Mouse (Mus musculus): ENCODE measurements at regions not wholly inside any gene's neighbourhood (a gene's known extent, or its start where the extent isn't known, plus 50 kb on each side); places are given as distances from the start of the nearest gene placed in this dataset.

GRCm38 (mm10) chr1:45700893-45701292 lies 94.1 kb upstream of the Wdr75 start:
- Histone ChIP-seq H3K27ac (ENCODE audit: low read length) (no peak overlapping the region), H3K4me1 (ENCODE audit: control insufficient read depth, insufficient read depth, low read length) (no peaks in the 10 kb centered on the region), H3K9ac (ENCODE audit: low read depth, low read length) (no peak overlapping the region), H3K4me3 (ENCODE audit: low read depth, low read length) (no peak overlapping the region), H3K9me3 (replicated peaks; ENCODE audit: control insufficient read depth, low read length, poor library complexity, severe bottlenecking) (no peaks in the 10 kb centered on the region), H3K4me2 (ENCODE audit: low read length) (no peak overlapping the region), H3K36me3 (ENCODE audit: control insufficient read depth, insufficient read depth, low read length) (no peaks in the 10 kb centered on the region), H3K27me3 (ENCODE audit: control insufficient read depth, insufficient read depth, low read depth, low read length) (no peaks in the 10 kb centered on the region)
- 54% methylated on average over 1 of the region's 1 CpGs for WGBS
- no peak for ATAC-seq

GRCm38 (mm10) chr1:45701516-45701915 lies 93.5 kb upstream of the Wdr75 start:
- Histone ChIP-seq H3K4me2 (ENCODE audit: low read length) (no peak overlapping the region), H3K27ac (ENCODE audit: low read length) (no peak overlapping the region), H3K4me3 (ENCODE audit: low read depth, low read length) (no peak overlapping the region), H3K9ac (ENCODE audit: low read depth, low read length) (no peak overlapping the region), H3K36me3 (ENCODE audit: control insufficient read depth, insufficient read depth, low read length) (no peaks in the 10 kb centered on the region), H3K4me1 (ENCODE audit: control insufficient read depth, insufficient read depth, low read length) (no peaks in the 10 kb centered on the region), H3K9me3 (replicated peaks; ENCODE audit: control insufficient read depth, low read length, poor library complexity, severe bottlenecking) (no peaks in the 10 kb centered on the region), H3K27me3 (ENCODE audit: control insufficient read depth, insufficient read depth, low read depth, low read length) (no peaks in the 10 kb centered on the region)
- 97% methylated on average over 1 of the region's 1 CpGs for WGBS
- no peak for ATAC-seq

GRCm38 (mm10) chr1:45723369-45723768 lies 71.6 kb upstream of the Wdr75 start:
- no peak overlapping the region for H3K4me3 ChIP-seq (ENCODE audit: low read depth, low read length)
- ATAC-seq = no peak
- no peak overlapping the region for H3K4me2 ChIP-seq (ENCODE audit: low read length)
- H3K9ac ChIP-seq (ENCODE audit: low read depth, low read length) = no peak overlapping the region
- WGBS = 96% methylated on average over 2 of the region's 2 CpGs
- no peaks in the 10 kb centered on the region for H3K27me3 ChIP-seq (ENCODE audit: control insufficient read depth, insufficient read depth, low read depth, low read length)
- no peak overlapping the region for H3K27ac ChIP-seq (ENCODE audit: low read length)
- no peaks in the 10 kb centered on the region for H3K4me1 ChIP-seq (ENCODE audit: control insufficient read depth, insufficient read depth, low read length)
- no peaks in the 10 kb centered on the region for H3K36me3 ChIP-seq (ENCODE audit: control insufficient read depth, insufficient read depth, low read length)
- no peaks in the 10 kb centered on the region for H3K9me3 ChIP-seq (replicated peaks; ENCODE audit: control insufficient read depth, low read length, poor library complexity, severe bottlenecking)

GRCm38 (mm10) chr1:45732958-45733357 lies 62.0 kb upstream of the Wdr75 start:
- H3K27me3 ChIP-seq (ENCODE audit: control insufficient read depth, insufficient read depth, low read depth, low read length) = no peaks in the 10 kb centered on the region
- H3K9ac ChIP-seq (ENCODE audit: low read depth, low read length) = no peak overlapping the region
- no peak overlapping the region for H3K4me2 ChIP-seq (ENCODE audit: low read length)
- H3K27ac ChIP-seq (ENCODE audit: low read length) = no peak overlapping the region
- H3K9me3 ChIP-seq (replicated peaks; ENCODE audit: control insufficient read depth, low read length, poor library complexity, severe bottlenecking) = no peaks in the 10 kb centered on the region
- no peak for ATAC-seq
- 96% methylated on average over 3 of the region's 3 CpGs for WGBS
- H3K4me3 ChIP-seq (ENCODE audit: low read depth, low read length) = no peak overlapping the region
- H3K36me3 ChIP-seq (ENCODE audit: control insufficient read depth, insufficient read depth, low read length) = no peaks in the 10 kb centered on the region
- no peaks in the 10 kb centered on the region for H3K4me1 ChIP-seq (ENCODE audit: control insufficient read depth, insufficient read depth, low read length)

- Histone ChIP-seq H3K27ac (ENCODE audit: low read length) (no peak overlapping the region), H3K4me1 (ENCODE audit: control insufficient read depth, insufficient read depth, low read length) (no peaks in the 10 kb centered on the region), H3K36me3 (ENCODE audit: control insufficient read depth, insufficient read depth, low read length) (no peaks in the 10 kb centered on the region), H3K27me3 (ENCODE audit: control insufficient read depth, insufficient read depth, low read depth, low read length) (no peaks in the 10 kb centered on the region), H3K4me3 (ENCODE audit: low read depth, low read length) (no peak overlapping the region), H3K4me2 (ENCODE audit: low read length) (no peak overlapping the region), H3K9me3 (replicated peaks; ENCODE audit: control insufficient read depth, low read length, poor library complexity, severe bottlenecking) (peaks cover 7% of the 10 kb centered on the region; the same call in 1 of the 2 replicates), H3K9ac (ENCODE audit: low read depth, low read length) (no peak overlapping the region)
- no peak for ATAC-seq
- 84% methylated on average over 1 of the region's 1 CpGs for WGBS
These were observed 49.8 kb upstream of the Wdr75 start for GRCm38 (mm10) chr1:45745136-45745535.
